9 mouse cellular contexts compared by ENCODE assay signal in genomic region chr15:80175316-80175715, GRCm38 (mm10). TPM values are rescaled to one million over a fixed set of nuclear protein-coding genes. Genes with fewer than 3 reads are reported as not detected.
DNase-seq lines count a peak whose midpoint lies in the region; ATAC-seq lines count a peak whose summit lies in the region.
"Had no signal": no experiment of that assay in that cellular context is flagged by ENCODE, and none has a peak within 500 bp of the region (broad histone marks: within the 10 kb centered on the region; RNA-seq: fewer than 3 reads in every experiment).

No protein-coding gene starts in this region.

- H3K9ac ChIP-seq in kidney, embryonic 14.5 days (ENCODE audit: low read depth, low read length): no peak overlapping the region
- peak overlapping the region; percentile 96 for H3K9ac ChIP-seq in embryonic facial prominence, embryonic 13.5 days
- H3K9ac ChIP-seq in intestine, embryonic 14.5 days (ENCODE audit: low read length): no peak overlapping the region
- H3K9ac ChIP-seq in neural tube, embryonic 12.5 days: 0 out of 2 replicates have a peak overlapping the region, but pooled peaks have one; percentile 17

- no peak for DNase-seq in kidney, adult 9 months
- no peak for DNase-seq in intestine, embryonic 14.5 days (ENCODE audit: low spot score)
- no peak for DNase-seq in left cerebral cortex, postnatal 25 days (ENCODE audit: low spot score in 2 of 2)
- no peak for DNase-seq in ovary, postnatal 14 days (ENCODE audit: low spot score)
- DNase-seq: B cell, adult 2 months had no signal

- H3K4me2 ChIP-seq in kidney, embryonic 14.5 days (replicated peaks; ENCODE audit: low read depth, low read length): peak overlapping the region; percentile 88; the same call in 1 of the 2 replicates
- H3K4me2 ChIP-seq in embryonic facial prominence, embryonic 13.5 days: peak overlapping the region; percentile 72
- peak overlapping the region; percentile 52 for H3K4me2 ChIP-seq in intestine, embryonic 14.5 days (ENCODE audit: low read length)
- peak overlapping the region; percentile 85 for H3K4me2 ChIP-seq in neural tube, embryonic 12.5 days (replicated peaks)

- H3K4me1 ChIP-seq in kidney, embryonic 14.5 days (ENCODE audit: control insufficient read depth, insufficient read depth, low read length): peaks cover 28% of the 10 kb centered on the region
- peaks cover 44% of the 10 kb centered on the region for H3K4me1 ChIP-seq in embryonic facial prominence, embryonic 13.5 days
- H3K4me1 ChIP-seq in intestine, embryonic 14.5 days (replicated peaks; ENCODE audit: control insufficient read depth, insufficient read depth, low read length): peaks cover 29% of the 10 kb centered on the region
- peaks cover 27% of the 10 kb centered on the region for H3K4me1 ChIP-seq in neural tube, embryonic 12.5 days

- H3K4me3 ChIP-seq in kidney, embryonic 14.5 days (ENCODE audit: low read length): peak overlapping the region; percentile 86; the same call in 1 of the 2 replicates
- peak overlapping the region; percentile 91 for H3K4me3 ChIP-seq in embryonic facial prominence, embryonic 13.5 days
- H3K4me3 ChIP-seq in intestine, embryonic 14.5 days (ENCODE audit: low read depth, low read length): 0 out of 2 replicates have a peak overlapping the region, but pooled peaks have one; percentile 72
- H3K4me3 ChIP-seq in neural tube, embryonic 12.5 days: peak overlapping the region; percentile 96; the same call in 1 of the 2 replicates

- 78% methylated on average over 9 of the region's 9 CpGs for WGBS in kidney, embryonic 14.5 days
- WGBS in embryonic facial prominence, embryonic 13.5 days: 74% methylated on average over 9 of the region's 9 CpGs
- 77% methylated on average over 9 of the region's 9 CpGs for WGBS in intestine, embryonic 14.5 days
- 79% methylated on average over 9 of the region's 9 CpGs for WGBS in neural tube, embryonic 12.5 days

- no peaks in the 10 kb centered on the region for H3K27me3 ChIP-seq in kidney, embryonic 14.5 days (ENCODE audit: control insufficient read depth, insufficient read depth, low read length)
- no peaks in the 10 kb centered on the region for H3K27me3 ChIP-seq in embryonic facial prominence, embryonic 13.5 days
- no peaks in the 10 kb centered on the region for H3K27me3 ChIP-seq in intestine, embryonic 14.5 days (replicated peaks; ENCODE audit: control insufficient read depth, insufficient read depth, low read length)
- H3K27me3 ChIP-seq in neural tube, embryonic 12.5 days (replicated peaks): no peaks in the 10 kb centered on the region

- intact Hi-C loops in left cerebral cortex, postnatal 25 days (cut with DNase I): loop anchor here (5.0 kb wide), 1 partner anchor 42 kb away; no protein-coding TSS in a partner anchor

- H3K9me3 ChIP-seq in kidney, embryonic 14.5 days (ENCODE audit: control insufficient read depth, low read length): no peaks in the 10 kb centered on the region
- no peaks in the 10 kb centered on the region for H3K9me3 ChIP-seq in embryonic facial prominence, embryonic 13.5 days
- no peaks in the 10 kb centered on the region for H3K9me3 ChIP-seq in intestine, embryonic 14.5 days (ENCODE audit: control insufficient read depth, low read length)
- no peaks in the 10 kb centered on the region for H3K9me3 ChIP-seq in neural tube, embryonic 12.5 days

- H3K36me3 ChIP-seq in kidney, embryonic 14.5 days (ENCODE audit: control insufficient read depth, insufficient read depth, low read length): no peaks in the 10 kb centered on the region
- H3K36me3 ChIP-seq in embryonic facial prominence, embryonic 13.5 days: no peaks in the 10 kb centered on the region
- H3K36me3 ChIP-seq in intestine, embryonic 14.5 days (ENCODE audit: control insufficient read depth, insufficient read depth, low read length): no peaks in the 10 kb centered on the region
- no peaks in the 10 kb centered on the region for H3K36me3 ChIP-seq in neural tube, embryonic 12.5 days

- no peak for ATAC-seq in kidney, embryonic 14.5 days (ENCODE audit: low FRiP score, low TSS enrichment)
- ATAC-seq in embryonic facial prominence, embryonic 13.5 days (ENCODE audit: insufficient number of reproducible peaks, insufficient read depth, low FRiP score, low TSS enrichment, low read depth): no peak
- no peak for ATAC-seq in intestine, embryonic 14.5 days (replicated peaks; ENCODE audit: low FRiP score, low TSS enrichment, low read depth)
- no peak for ATAC-seq in neural tube, embryonic 12.5 days (ENCODE audit: low FRiP score, low read depth)
- no peak for ATAC-seq in megakaryocyte, adult 5-6 weeks (ENCODE audit: poor library complexity, severe bottlenecking)

- no peak overlapping the region for H3K27ac ChIP-seq in kidney, embryonic 14.5 days (ENCODE audit: low read depth, low read length)
- no peak overlapping the region for H3K27ac ChIP-seq in embryonic facial prominence, embryonic 13.5 days
- no peak overlapping the region for H3K27ac ChIP-seq in intestine, embryonic 14.5 days (ENCODE audit: low read depth)
- no peak overlapping the region for H3K27ac ChIP-seq in neural tube, embryonic 12.5 days

RNA-seq across cellular contexts. Expression of gene Mgat3, which starts 1.8 kb away (rescaled TPM):
- polyA plus RNA-seq in kidney, embryonic 14.5 days (2014; fragmentation: Nextera tagmentation; extraction: Ambion mirVana): 3.6 and 6.1 TPM in 2 replicates
- polyA plus RNA-seq in embryonic facial prominence, embryonic 13.5 days (2015; fragmentation: Nextera tagmentation; extraction: Ambion mirVana): 7.7 and 8.3 TPM in 2 replicates
- polyA plus RNA-seq in intestine, embryonic 14.5 days (2014; fragmentation: Nextera tagmentation; extraction: Ambion mirVana): 10.5 and 11.1 TPM in 2 replicates
- 13.7 and 13.8 TPM in 2 replicates for polyA plus RNA-seq in neural tube, embryonic 12.5 days (2016; fragmentation: Nextera tagmentation; extraction: Ambion mirVana)
- 100 to 1,000 TPM; 119 to 121 TPM for total RNA-seq in left cerebral cortex, postnatal 25 days (2021)
- total RNA-seq in megakaryocyte, adult 5-6 weeks (2015): not detected in 2 replicates
- not detected in 2 replicates for total RNA-seq in megakaryocyte, adult 5-6 weeks (2017)

RNA-seq across cellular contexts. Expression of gene Tab1, which starts 42.4 kb away (rescaled TPM):
- polyA plus RNA-seq in kidney, embryonic 14.5 days (2014; fragmentation: Nextera tagmentation; extraction: Ambion mirVana): 25.3 and 35.2 TPM in 2 replicates
- 47.7 and 48.0 TPM in 2 replicates for polyA plus RNA-seq in embryonic facial prominence, embryonic 13.5 days (2015; fragmentation: Nextera tagmentation; extraction: Ambion mirVana)
- polyA plus RNA-seq in intestine, embryonic 14.5 days (2014; fragmentation: Nextera tagmentation; extraction: Ambion mirVana): 36.1 and 37.5 TPM in 2 replicates
- polyA plus RNA-seq in neural tube, embryonic 12.5 days (2016; fragmentation: Nextera tagmentation; extraction: Ambion mirVana): 41.6 and 42.4 TPM in 2 replicates
- total RNA-seq in left cerebral cortex, postnatal 25 days (2021): 10 to 100 TPM; 22.3 to 28.6 TPM
- 3.8 and 6.9 TPM in 2 replicates for total RNA-seq in megakaryocyte, adult 5-6 weeks (2015)
- total RNA-seq in megakaryocyte, adult 5-6 weeks (2017): 13.5 and 14.5 TPM in 2 replicates

RNA-seq across cellular contexts. Expression of gene Mief1, which starts 58.5 kb away (rescaled TPM):
- 20.4 and 37.0 TPM in 2 replicates for polyA plus RNA-seq in kidney, embryonic 14.5 days (2014; fragmentation: Nextera tagmentation; extraction: Ambion mirVana)
- 31.5 and 34.4 TPM in 2 replicates for polyA plus RNA-seq in embryonic facial prominence, embryonic 13.5 days (2015; fragmentation: Nextera tagmentation; extraction: Ambion mirVana)
- polyA plus RNA-seq in intestine, embryonic 14.5 days (2014; fragmentation: Nextera tagmentation; extraction: Ambion mirVana): 32.0 and 38.8 TPM in 2 replicates
- polyA plus RNA-seq in neural tube, embryonic 12.5 days (2016; fragmentation: Nextera tagmentation; extraction: Ambion mirVana): 42.1 and 46.0 TPM in 2 replicates
- 10 to 100 TPM; 32.4 to 35.5 TPM for total RNA-seq in left cerebral cortex, postnatal 25 days (2021)
- 12.3 and 14.2 TPM in 2 replicates for total RNA-seq in megakaryocyte, adult 5-6 weeks (2015)
- 16.4 and 17.5 TPM in 2 replicates for total RNA-seq in megakaryocyte, adult 5-6 weeks (2017)

Comparison
In these comparisons a context has a peak if more than half of its experiments do, and no peak if none do; other contexts are left out.
1. H3K9ac ChIP-seq: peak in embryonic facial prominence, embryonic 13.5 days (single experiment) and neural tube, embryonic 12.5 days (single experiment); none in kidney, embryonic 14.5 days (single experiment) and intestine, embryonic 14.5 days (single experiment).
2. Peak in every context shown above with its lines, with median percentiles within 50 percentile points of each other: H3K4me2 ChIP-seq and H3K4me3 ChIP-seq.